Mouse (Mus musculus) liver, embryonic 14.5 days (tissue): ENCODE data around the gene Epn3.

Experiments used
- CTCF ChIP-seq: IDR thresholded peaks from 2 replicates; pipeline ENCODE4 v1.5.1; 2016; ENCODE audit warnings: antibody characterized with exemption, low read depth, control low read depth
- EP300 ChIP-seq: IDR thresholded peaks from 2 replicates; pipeline ENCODE4 v1.6.1; 2016; ENCODE audit warnings: antibody characterized with exemption, low read depth

DNA sequence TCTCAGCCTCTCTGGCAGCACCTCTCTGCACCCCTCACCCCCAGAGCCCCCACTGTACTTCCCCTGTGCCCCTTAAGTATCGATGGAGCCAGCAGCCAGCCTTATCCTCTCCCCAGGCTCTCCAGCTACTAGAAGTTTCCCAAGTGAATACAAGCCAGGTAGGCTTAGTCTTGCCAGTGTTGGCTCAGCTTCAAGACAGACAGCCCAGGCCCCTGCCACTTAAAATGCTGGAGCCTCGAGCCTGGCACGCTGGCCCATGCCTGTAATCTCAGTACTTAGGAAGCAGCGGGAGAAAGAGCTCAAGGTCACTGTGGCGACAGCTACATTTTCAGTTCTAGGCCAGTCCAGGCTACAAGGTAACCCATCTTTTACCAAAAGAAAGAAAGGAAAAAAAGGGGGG is 49.9 kb downstream of the Epn3 start:
- TF ChIP-seq CTCF (no peak), EP300 (no peak)
